Mouse (Mus musculus) liver, adult 2 months (tissue): ENCODE measurements around the gene Trim44.

ENCODE experiments used
- CTCF ChIP-seq: fragments of 200-500 bp; IDR thresholded peaks from 2 replicates; pipeline ENCODE4 v1.5.1; 2011; ENCODE audit warnings: low read depth, low read length, control low read depth
- POLR2A ChIP-seq: fragments of 200-500 bp; IDR thresholded peaks from 2 replicates; pipeline ENCODE4 v1.6.1; 2011; ENCODE audit warnings: low read length, control low read depth; ENCODE audit not compliant: insufficient read depth; ENCODE audit errors: extremely low read depth

DNA sequence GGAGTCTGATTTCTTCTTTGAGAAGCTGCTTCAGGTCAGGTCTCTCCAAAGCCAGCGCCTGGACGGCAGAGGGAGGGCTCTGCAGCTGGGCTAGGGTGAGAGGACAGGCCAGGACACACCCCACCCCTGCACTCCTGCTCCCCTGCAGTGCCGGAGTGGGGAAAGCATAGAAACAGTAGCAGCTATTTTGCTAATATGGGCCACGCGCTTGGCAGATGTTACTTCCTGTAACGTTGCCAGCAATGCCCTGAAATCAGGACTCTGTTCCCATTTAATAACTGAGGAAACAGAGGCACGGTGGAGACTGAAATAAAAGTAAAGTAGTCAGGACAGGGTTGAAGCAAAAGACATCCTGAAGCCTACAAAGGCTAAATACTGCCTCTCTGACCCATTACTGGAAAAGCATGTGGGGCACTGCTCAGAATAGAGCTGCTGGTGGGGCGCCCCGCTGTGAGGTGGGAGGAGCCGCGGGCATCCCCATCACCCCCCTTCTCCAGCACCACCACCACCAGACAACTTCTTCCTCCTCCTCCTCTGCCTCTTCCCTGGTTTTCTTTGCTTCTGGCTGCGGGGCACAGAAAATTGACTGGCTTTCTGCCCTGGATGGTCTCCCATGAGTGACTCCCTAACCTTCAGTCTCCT is 149.5 kb downstream of the Trim44 start:
- TF ChIP-seq CTCF (no peak), POLR2A (no peak)
